23 mouse cellular contexts compared by ENCODE assay signal in the genomic region with DNA sequence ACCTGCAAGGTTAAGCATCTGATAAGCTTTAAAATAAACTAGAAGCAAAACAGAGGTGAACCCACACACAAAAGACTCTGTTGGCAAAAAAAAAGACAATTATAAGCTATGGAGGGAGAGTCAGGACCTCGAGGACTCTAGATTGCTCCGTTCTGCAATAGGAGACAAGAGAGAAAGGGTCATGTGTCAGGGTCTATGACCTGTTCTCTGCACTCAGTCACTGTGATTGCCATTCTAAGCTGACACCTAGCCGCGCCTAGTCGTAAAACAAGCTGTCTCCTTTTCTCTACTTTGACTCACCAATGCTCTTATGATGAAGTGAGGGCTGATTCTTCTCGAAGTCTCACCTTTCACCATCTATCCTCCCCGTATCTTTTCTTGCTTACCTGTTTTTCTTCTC. TPM values are rescaled to one million over a fixed set of nuclear protein-coding genes. Genes with fewer than 3 reads are reported as not detected.
DNase-seq lines count a peak whose midpoint lies in the region; ATAC-seq and TF ChIP-seq lines count a peak whose summit lies in the region.
"Had no signal": no experiment of that assay in that cellular context is flagged by ENCODE, and none has a peak within 500 bp of the region (broad histone marks: within the 10 kb centered on the region; RNA-seq: fewer than 3 reads in every experiment).

No protein-coding gene starts in this region.

- no peak overlapping the region for H3K4me3 ChIP-seq in midbrain, embryonic 11.5 days (ENCODE audit: low read depth, low read length)
- no peak overlapping the region for H3K4me3 ChIP-seq in midbrain, embryonic 16.5 days (ENCODE audit: low read depth, low read length)
- no peak overlapping the region for H3K4me3 ChIP-seq in intestine, embryonic 16.5 days (ENCODE audit: low read length)
- no peak overlapping the region for H3K4me3 ChIP-seq in small intestine, adult 2 months (ENCODE audit: low read depth, low read length)
- H3K4me3 ChIP-seq in heart, adult 2 months = no peak overlapping the region
- H3K4me3 ChIP-seq: embryonic facial prominence, embryonic 12.5 days; forebrain, embryonic 13.5 days; forebrain, embryonic 15.5 days had no signal

- no peaks in the 10 kb centered on the region for H3K4me1 ChIP-seq in midbrain, embryonic 11.5 days (ENCODE audit: control insufficient read depth, insufficient read depth, low read length)
- no peaks in the 10 kb centered on the region for H3K4me1 ChIP-seq in midbrain, embryonic 16.5 days (ENCODE audit: control insufficient read depth, insufficient read depth, low read length)
- peaks cover 8% of the 10 kb centered on the region for H3K4me1 ChIP-seq in intestine, embryonic 16.5 days (ENCODE audit: control insufficient read depth, insufficient read depth, low read length)
- peaks cover 20% of the 10 kb centered on the region; the same call in 1 of the 2 replicates for H3K4me1 ChIP-seq in small intestine, adult 2 months (ENCODE audit: control insufficient read depth, insufficient read depth, insufficient read length, low read length)
- H3K4me1 ChIP-seq in heart, adult 2 months (ENCODE audit: control insufficient read depth, insufficient read depth, low read length) = no peaks in the 10 kb centered on the region

- peak; percentile 57 for DNase-seq in midbrain, embryonic 11.5 days (ENCODE audit: low spot score, missing footprints)
- DNase-seq in heart, adult 2 months = no peak
- no peak for DNase-seq in gastrocnemius, postnatal 10 days
- DNase-seq in right cerebral cortex, postnatal 36 days (ENCODE audit: low spot score in 2 of 2) = no peak
- DNase-seq: adrenal gland, postnatal 10 days; adrenal gland, postnatal 25 days; B cell, adult 2 months; cerebellum, adult 11 months; cerebellum, adult 18-20 months; cerebellum, adult 8-10 months; cerebellum, adult 9-11 months; cerebellum, postnatal 14 days; cerebellum, postnatal 36 days; embryo, embryonic 11 days had no signal

- TF ChIP-seq POLR2A in small intestine, adult 2 months (IDR thresholded peaks at IDR 0.05; ENCODE audit: low read depth, low read length) = no peak
- TF ChIP-seq POLR2A in heart, adult 2 months (IDR thresholded peaks at IDR 0.05; ENCODE audit: insufficient read depth, low read depth, low read length) = no peak

- H3K36me3 ChIP-seq in midbrain, embryonic 11.5 days (ENCODE audit: control insufficient read depth, insufficient read depth, low read length) = no peaks in the 10 kb centered on the region
- no peaks in the 10 kb centered on the region for H3K36me3 ChIP-seq in midbrain, embryonic 16.5 days (ENCODE audit: control insufficient read depth, insufficient read depth, low read length)
- H3K36me3 ChIP-seq in intestine, embryonic 16.5 days (ENCODE audit: control insufficient read depth, insufficient read depth, low read length) = no peaks in the 10 kb centered on the region
- no peaks in the 10 kb centered on the region for H3K36me3 ChIP-seq in small intestine, adult 2 months (ENCODE audit: control insufficient read depth, insufficient read depth, low read length)
- no peaks in the 10 kb centered on the region for H3K36me3 ChIP-seq in heart, adult 2 months (ENCODE audit: control insufficient read depth, insufficient read depth, low read length)
- H3K36me3 ChIP-seq: embryonic facial prominence, embryonic 12.5 days; forebrain, embryonic 15.5 days; G1E had no signal

- WGBS in midbrain, embryonic 11.5 days = 94% methylated on average over 7 of the region's 7 CpGs
- WGBS in midbrain, embryonic 16.5 days = 85% methylated on average over 7 of the region's 7 CpGs
- 48% methylated on average over 7 of the region's 7 CpGs for WGBS in intestine, embryonic 16.5 days
- 38% methylated on average over 7 of the region's 7 CpGs for WGBS in small intestine, adult 2 months
- WGBS in heart, adult 2 months = 82% methylated on average over 7 of the region's 7 CpGs

- no peak overlapping the region for H3K9ac ChIP-seq in midbrain, embryonic 11.5 days (ENCODE audit: low read length)
- no peak overlapping the region for H3K9ac ChIP-seq in midbrain, embryonic 16.5 days (ENCODE audit: low read depth, low read length)
- H3K9ac ChIP-seq in intestine, embryonic 16.5 days (ENCODE audit: low read depth, low read length) = no peak overlapping the region
- no peak overlapping the region for H3K9ac ChIP-seq in heart, adult 2 months (ENCODE audit: low read depth, low read length)
- H3K9ac ChIP-seq: embryonic facial prominence, embryonic 12.5 days; forebrain, embryonic 13.5 days; forebrain, embryonic 15.5 days had no signal

- no peak overlapping the region for H3K4me2 ChIP-seq in midbrain, embryonic 11.5 days
- H3K4me2 ChIP-seq in midbrain, embryonic 16.5 days (ENCODE audit: low read length) = no peak overlapping the region
- H3K4me2 ChIP-seq in intestine, embryonic 16.5 days (ENCODE audit: low read depth, low read length) = no peak overlapping the region
- H3K4me2 ChIP-seq: embryonic facial prominence, embryonic 12.5 days; forebrain, embryonic 13.5 days; forebrain, embryonic 15.5 days had no signal

- TF ChIP-seq CTCF in small intestine, adult 2 months (IDR thresholded peaks at IDR 0.05; ENCODE audit: extremely low read depth, insufficient read length, insufficient replicate concordance, low read depth, low read length) = no peak
- TF ChIP-seq CTCF in heart, adult 2 months (IDR thresholded peaks at IDR 0.05) = no peak

- intact Hi-C loops in heart, adult 2 months (cut with DNase I) = no loop called here

- H3K9me3 ChIP-seq in midbrain, embryonic 11.5 days (ENCODE audit: control insufficient read depth, low read length) = no peaks in the 10 kb centered on the region
- no peaks in the 10 kb centered on the region for H3K9me3 ChIP-seq in midbrain, embryonic 16.5 days (replicated peaks; ENCODE audit: control insufficient read depth, low read length, poor library complexity, severe bottlenecking)
- H3K9me3 ChIP-seq in intestine, embryonic 16.5 days (ENCODE audit: control insufficient read depth, low read length) = no peaks in the 10 kb centered on the region
- H3K9me3 ChIP-seq: embryonic facial prominence, embryonic 12.5 days; forebrain, embryonic 13.5 days; forebrain, embryonic 15.5 days; G1E had no signal

- no peaks in the 10 kb centered on the region for H3K27me3 ChIP-seq in midbrain, embryonic 11.5 days (ENCODE audit: control insufficient read depth, insufficient read depth, low read length)
- H3K27me3 ChIP-seq in midbrain, embryonic 16.5 days (ENCODE audit: control insufficient read depth, insufficient read depth, low read depth, low read length) = no peaks in the 10 kb centered on the region
- H3K27me3 ChIP-seq in intestine, embryonic 16.5 days (replicated peaks; ENCODE audit: control insufficient read depth, insufficient read depth, low read length) = no peaks in the 10 kb centered on the region
- no peaks in the 10 kb centered on the region for H3K27me3 ChIP-seq in small intestine, adult 2 months (ENCODE audit: control insufficient read depth, insufficient read depth, low read length)
- no peaks in the 10 kb centered on the region for H3K27me3 ChIP-seq in heart, adult 2 months (ENCODE audit: control insufficient read depth, insufficient read depth, low read length)
- H3K27me3 ChIP-seq: embryonic facial prominence, embryonic 12.5 days; forebrain, embryonic 13.5 days; forebrain, embryonic 15.5 days; Patski had no signal

- TF ChIP-seq EP300 in heart, adult 2 months (IDR thresholded peaks at IDR 0.05; ENCODE audit: insufficient read depth, low read depth, low read length) = no peak

- ATAC-seq in midbrain, embryonic 11.5 days (ENCODE audit: low FRiP score) = no peak
- ATAC-seq in midbrain, embryonic 16.5 days = no peak
- ATAC-seq in intestine, embryonic 16.5 days = peak; percentile 71
- ATAC-seq: CD4-positive, CD25-positive, alpha-beta regulatory T cell, adult 4 months; forebrain, embryonic 13.5 days; forebrain, embryonic 15.5 days; Patski had no signal

- H3K27ac ChIP-seq in midbrain, embryonic 11.5 days (ENCODE audit: low read depth, low read length) = no peak overlapping the region
- no peak overlapping the region for H3K27ac ChIP-seq in midbrain, embryonic 16.5 days (ENCODE audit: low read length)
- no peak overlapping the region for H3K27ac ChIP-seq in intestine, embryonic 16.5 days (ENCODE audit: low read length)
- H3K27ac ChIP-seq in small intestine, adult 2 months (ENCODE audit: insufficient read depth, low read depth, low read length) = peak overlapping the region; percentile 58; the same call in 1 of the 2 replicates
- H3K27ac ChIP-seq in heart, adult 2 months = no peak overlapping the region
- H3K27ac ChIP-seq: embryonic facial prominence, embryonic 12.5 days; forebrain, embryonic 13.5 days; forebrain, embryonic 15.5 days had no signal

- H3K79me2 ChIP-seq in heart, adult 2 months (replicated peaks; ENCODE audit: control insufficient read depth, insufficient read depth, low read length) = no peaks in the 10 kb centered on the region

RNA-seq across cellular contexts. Expression of a gene that starts 5.7 kb away (rescaled TPM):
- 11.2 and 14.0 TPM in 2 replicates for polyA plus RNA-seq in midbrain, embryonic 11.5 days (2014; fragmentation: Nextera tagmentation; extraction: Ambion mirVana)
- 32.5 and 33.2 TPM in 2 replicates for polyA plus RNA-seq in midbrain, embryonic 16.5 days (2015; fragmentation: Nextera tagmentation; extraction: Ambion mirVana)
- polyA plus RNA-seq in intestine, embryonic 16.5 days (2015; fragmentation: Nextera tagmentation; extraction: Ambion mirVana) = 11.8 and 15.5 TPM in 2 replicates
- polyA plus RNA-seq in small intestine, adult 2 months (2012; rRNA removed) = 65.9 and 161 TPM in 2 replicates
- total RNA-seq in heart, adult 2 months (2021) = 1 to 10 TPM; 4.0 to 4.1 TPM
- 5.4 and 5.8 TPM in 2 replicates for polyA plus RNA-seq in heart, adult 2 months (2012; rRNA removed)
- total RNA-seq in gastrocnemius, postnatal 10 days (2021) = 10 to 100 TPM in 1 of 2 experiments, 1 to 10 TPM in 1; 6.8 to 11.2 TPM

RNA-seq across cellular contexts. Expression of a gene that starts 45.1 kb away (rescaled TPM):
- 34.7 and 35.9 TPM in 2 replicates for polyA plus RNA-seq in midbrain, embryonic 11.5 days (2014; fragmentation: Nextera tagmentation; extraction: Ambion mirVana)
- polyA plus RNA-seq in midbrain, embryonic 16.5 days (2015; fragmentation: Nextera tagmentation; extraction: Ambion mirVana) = 94.6 and 111 TPM in 2 replicates
- polyA plus RNA-seq in intestine, embryonic 16.5 days (2015; fragmentation: Nextera tagmentation; extraction: Ambion mirVana) = 66.8 and 71.3 TPM in 2 replicates
- polyA plus RNA-seq in small intestine, adult 2 months (2012; rRNA removed) = 20.1 and 47.5 TPM in 2 replicates
- 10 to 100 TPM; 14.5 to 20.1 TPM for total RNA-seq in heart, adult 2 months (2021)
- 42.6 and 44.2 TPM in 2 replicates for polyA plus RNA-seq in heart, adult 2 months (2012; rRNA removed)
- 10 to 100 TPM; 30.1 to 32.2 TPM for total RNA-seq in gastrocnemius, postnatal 10 days (2021)
